Mouse (Mus musculus): Measurements from ENCODE around the gene Nans.

- TF ChIP-seq ZNF384 (IDR thresholded peaks at IDR 0.05; ENCODE audit: low read depth, low read length) (no peak), ZC3H11A (IDR thresholded peaks at IDR 0.05; ENCODE audit: borderline replicate concordance, low read depth, low read length) (no peak), CHD2 (IDR thresholded peaks at IDR 0.05; ENCODE audit: low read depth, low read length) (no peak), MAFK (IDR thresholded peaks at IDR 0.05; ENCODE audit: insufficient read depth, low read depth, low read length) (no peak), HCFC1 (IDR thresholded peaks at IDR 0.05; ENCODE audit: borderline replicate concordance, insufficient read depth, low read length) (no peak)
Measured at GRCm38 (mm10) chr4:46521457-46521856, 32.4 kb downstream of the Nans start.

Measured in ES-E14 (cell line).